Mouse (Mus musculus) induced T-regulatory cell, adult 2 months (primary cell): ENCODE results near the gene Tmem178b.

Source experiments
- DNase-seq: peaks from one replicate; pipeline ENCODE4 v3.0.0-alpha.2; 2012; ENCODE audit warnings: low read depth

The Tmem178b gene

DNA sequence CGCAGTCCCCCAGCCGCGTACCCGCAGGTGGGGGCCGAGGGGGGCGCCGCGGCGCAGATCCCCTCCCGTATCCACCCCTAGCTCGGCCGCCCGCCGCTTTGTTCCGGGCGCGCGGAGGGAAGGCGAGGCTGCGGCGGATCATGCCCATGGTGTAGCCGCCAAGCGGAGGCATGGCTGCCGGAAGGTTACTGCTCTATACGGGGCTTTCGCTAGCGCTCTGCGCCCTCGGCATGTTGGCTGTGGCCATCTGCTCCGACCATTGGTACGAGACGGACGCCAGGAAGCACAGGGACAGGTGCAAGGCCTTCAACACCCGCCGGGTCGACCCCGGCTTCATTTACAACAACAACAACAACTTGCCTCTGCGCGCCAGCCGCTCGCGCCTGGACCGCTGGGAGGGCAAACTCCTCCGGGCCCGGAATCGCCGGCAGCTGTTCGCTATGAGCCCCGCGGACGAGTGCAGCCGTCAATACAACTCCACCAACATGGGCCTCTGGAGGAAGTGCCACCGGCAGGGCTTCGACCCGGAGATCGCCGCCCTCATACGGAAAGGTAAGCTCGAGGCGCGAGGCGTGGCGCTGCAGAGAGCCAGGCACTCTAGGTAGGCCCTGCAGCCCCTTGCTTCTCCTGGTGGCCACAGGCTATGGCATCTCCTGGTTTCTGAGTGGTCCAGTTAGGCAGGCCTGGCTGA is at the start of gene Tmem178b:
Tmem178b (plus strand) TSS at position 371 of the 691 bp plus-strand sequence.
- DNase-seq, result no peak

DNA sequence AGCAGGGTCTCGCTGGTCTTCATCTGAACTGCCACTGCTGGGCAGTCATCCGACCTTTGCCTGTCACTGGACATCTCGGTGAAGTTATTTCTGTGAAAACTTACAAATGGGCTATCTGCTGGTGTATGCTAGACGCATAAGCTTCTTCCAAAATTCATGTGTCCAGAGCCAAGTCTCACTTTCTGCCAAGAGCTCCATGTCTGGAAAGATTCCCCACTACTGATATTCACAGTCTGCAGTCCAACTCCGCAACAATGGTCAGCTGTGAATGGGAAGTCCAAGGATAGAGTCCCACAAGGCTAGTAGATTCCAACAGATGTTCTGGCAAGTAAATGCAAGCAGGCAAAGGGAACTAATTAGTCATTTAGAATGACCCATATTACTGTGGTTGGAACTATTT is 44.3 kb upstream of the Tmem178b start:
- no peak for DNase-seq

- no peak for DNase-seq
These were observed 29.3 kb upstream of the Tmem178b start for GRCm38 (mm10) chr6:39843698-39844342.

DNA sequence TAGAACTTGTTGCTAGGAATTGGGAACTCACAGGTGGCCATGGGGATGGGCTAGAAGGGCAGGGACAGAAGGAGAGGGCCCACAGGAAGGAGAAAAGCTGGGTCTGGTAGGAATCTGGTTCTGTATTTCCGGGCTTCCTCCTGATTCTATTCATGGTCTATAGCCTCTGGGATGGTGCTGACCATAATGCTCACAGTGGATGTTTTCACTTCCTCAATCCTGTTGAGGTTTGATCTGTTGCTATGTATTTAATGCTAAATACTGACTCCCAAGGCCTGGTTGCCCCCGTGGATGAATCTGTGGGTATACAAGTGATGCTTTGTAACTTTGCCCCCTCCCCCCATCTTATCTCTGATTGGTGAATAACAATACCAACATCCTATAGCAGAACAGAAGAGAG is 25.5 kb upstream of the Tmem178b start:
- DNase-seq, result no peak

DNA sequence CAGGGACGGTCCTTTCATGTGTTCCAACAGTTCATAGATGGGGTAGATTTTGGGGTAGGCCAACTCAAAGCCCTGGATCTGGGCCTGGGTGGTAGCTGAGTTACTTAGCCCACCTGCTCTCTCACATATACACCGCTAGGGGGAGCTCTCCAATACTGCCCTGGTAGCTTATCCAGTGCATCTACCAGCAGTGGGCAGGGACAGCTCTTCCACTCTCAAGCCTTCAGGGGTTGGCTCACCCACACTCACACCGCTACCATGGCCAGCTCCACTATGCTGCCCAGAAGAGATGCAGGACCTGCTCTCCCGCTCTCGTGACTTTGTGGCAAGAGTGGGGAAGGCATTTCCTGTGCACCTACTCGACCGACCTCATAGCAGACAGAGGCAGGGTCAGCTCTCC is 24.3 kb upstream of the Tmem178b start:
- DNase-seq, result peak; percentile 21

DNA sequence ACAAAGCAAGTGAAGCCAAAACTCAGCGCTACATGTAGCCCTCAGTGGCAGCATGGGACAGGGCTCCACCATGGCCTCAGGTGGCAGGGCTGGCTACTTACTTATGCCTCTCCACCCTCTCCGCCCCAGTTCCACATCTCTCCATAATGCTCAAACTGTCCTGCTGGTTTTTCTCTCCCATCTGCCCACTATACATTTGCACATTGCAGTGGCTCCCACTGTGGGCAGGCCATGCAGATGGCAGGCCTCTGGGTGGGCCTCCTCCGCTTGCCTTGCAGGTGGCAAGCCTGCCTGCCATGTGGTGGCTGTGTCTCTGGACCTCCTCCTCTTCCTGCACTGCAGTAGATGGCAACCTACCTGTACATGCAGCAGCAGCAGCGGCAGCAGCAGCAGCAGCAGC is 23.4 kb upstream of the Tmem178b start:
- no peak for DNase-seq

DNA sequence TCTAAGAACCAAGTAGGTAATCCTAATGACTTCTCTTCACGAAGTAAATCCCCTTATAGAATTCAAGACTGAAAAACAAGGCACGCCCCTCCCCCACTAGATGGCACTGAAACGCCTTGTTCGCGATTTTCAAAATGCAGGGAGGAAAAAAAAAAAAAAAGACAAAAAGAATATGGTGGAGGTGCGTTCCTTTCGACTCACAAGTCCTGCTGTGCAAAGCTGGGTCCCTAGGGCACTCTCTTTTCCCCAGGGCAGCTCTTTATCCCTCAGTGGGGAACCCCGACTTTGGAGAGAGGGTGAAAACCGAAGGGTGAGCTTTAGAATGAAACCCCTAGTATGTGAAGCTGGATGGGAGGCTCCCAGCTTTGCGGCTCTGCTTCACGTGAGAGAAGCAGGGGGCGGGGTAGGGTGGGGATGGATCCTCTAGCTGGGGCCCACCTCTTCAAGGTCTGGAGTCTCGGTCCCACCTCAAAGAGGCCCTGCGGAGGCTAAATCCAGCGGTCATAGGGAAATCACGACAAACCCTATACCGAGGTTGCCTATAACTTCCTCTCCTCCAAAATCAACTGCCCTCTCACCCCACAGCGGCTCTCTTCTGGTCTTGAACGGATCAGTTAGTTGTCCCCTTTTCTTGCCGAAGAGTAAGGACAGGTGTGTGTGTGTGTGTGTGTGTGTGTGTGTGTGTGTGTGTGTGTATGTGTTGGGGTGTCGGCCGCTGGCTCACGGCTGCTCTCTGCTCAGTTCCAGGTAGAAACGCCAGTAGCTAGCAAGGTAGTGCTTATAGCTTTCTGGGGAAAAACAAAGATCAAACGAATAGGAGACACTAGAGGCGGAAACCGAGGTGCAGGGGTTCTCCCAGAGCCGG is 2.6 kb upstream of the Tmem178b start:
- DNase-seq, result peak; percentile 21

DNA sequence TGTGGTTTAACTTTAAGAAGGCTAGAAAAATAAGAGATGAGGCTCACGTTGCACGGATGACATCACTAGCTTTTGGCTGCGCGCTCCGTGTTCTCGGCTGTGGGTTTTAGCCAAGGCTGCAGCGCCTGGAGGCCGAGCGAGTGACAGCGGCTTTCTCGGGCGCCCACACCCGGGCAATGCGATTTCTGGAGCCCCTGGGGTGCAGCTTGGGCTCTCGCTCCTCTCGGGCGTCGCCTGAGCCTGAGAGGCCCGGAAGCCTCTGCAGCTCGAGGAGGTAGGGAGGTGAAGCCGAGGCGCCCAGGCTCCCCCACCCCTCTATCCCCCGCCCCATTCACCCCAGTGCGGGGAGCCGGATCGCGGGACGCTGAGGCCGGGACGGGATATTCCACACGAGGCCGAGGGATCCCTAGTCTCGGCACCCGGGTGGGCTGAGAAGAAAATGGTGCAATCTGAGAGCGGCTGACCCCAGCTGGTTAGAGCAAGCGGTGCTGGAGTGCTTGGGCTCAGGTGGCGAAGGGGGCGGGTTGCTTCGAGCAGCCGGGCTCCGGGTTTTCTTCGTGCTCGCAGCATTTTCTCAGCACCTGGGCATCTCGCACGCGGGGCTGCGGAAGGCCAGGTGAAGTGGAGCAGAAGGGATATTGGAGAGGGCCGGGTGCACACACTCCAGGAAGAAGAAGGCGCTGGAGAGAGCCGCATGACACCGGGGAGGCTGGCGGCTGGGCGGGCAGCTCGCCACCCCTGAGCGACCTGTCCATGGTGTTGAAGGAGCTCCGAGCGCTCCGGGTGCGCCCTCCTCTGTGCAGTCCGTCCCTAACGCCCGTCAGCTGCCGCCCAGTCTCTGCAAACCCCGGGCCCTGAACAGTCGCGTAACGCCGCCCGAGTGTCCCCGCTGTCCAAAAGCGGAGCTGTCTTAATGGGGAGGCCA is 1.4 kb upstream of the Tmem178b start:
- DNase-seq, result peak; percentile 12

DNA sequence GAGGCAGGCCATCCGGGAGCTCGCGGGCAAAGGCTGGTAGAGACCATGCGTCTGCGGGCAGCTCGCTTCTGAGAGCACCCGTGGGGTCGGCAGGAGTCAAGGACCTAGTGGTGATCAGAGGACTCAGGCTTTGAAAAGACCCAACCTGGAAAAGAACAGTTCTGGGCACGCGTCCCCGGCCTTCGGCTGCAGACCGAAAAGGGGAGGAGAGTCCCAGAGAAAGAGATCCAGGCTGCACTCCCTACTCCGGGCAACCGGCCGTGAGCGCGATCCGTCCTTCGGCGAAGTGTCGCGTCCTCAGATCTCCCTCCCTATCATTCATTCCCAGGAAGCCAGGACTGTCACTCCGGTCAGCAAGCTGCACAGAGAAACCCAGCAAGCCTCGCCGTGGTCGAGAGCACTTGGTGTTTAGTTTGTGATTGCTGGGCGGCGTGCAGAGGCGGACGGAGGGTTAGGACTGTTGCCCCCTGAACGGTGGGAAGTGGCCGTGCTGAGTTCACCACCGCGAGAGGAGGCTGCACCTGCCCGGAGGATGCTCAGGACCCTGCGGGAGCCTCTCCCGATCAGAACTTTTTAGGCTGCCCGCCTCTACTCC is 668 bp upstream of the Tmem178b start:
- DNase-seq, result no peak

DNA sequence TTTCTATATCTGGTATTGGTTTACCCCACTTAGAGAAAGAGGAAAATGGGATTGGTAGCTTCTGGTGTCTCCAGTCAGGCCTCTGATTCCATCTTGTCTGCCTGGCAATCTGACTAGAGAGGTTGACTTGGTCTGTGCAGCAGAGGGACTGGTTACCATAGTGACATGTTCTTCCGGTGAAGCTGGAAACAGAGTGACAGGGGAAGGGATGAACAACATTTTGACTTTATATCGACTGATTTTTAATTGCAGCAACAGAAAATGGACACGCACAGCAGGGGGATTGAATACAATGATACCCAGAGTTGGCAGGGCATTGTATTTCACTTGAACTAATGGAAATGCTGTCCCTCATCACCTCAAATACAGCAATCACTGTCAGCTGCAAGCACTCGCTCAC is 2.1 kb downstream of the Tmem178b start:
- DNase-seq, result no peak

DNA sequence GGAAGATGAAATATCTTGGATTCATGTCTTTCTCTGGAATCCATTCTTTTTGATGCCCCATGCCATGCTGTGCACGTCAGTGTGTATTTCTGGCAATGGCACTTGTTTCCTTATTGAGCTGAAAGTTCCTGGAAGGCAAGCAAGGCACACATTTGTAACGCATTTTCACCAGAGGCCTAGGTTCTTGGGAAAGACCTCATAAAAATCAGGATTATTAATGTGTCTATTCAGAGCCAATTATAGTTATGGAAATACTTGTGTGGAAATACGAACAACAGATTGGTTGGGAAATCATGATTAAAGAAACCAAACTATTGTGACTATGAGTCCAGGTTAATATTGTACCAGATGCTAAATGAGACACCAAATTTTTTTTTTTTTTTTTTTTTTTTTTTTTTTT is 3.4 kb downstream of the Tmem178b start:
- DNase-seq, result no peak

DNA sequence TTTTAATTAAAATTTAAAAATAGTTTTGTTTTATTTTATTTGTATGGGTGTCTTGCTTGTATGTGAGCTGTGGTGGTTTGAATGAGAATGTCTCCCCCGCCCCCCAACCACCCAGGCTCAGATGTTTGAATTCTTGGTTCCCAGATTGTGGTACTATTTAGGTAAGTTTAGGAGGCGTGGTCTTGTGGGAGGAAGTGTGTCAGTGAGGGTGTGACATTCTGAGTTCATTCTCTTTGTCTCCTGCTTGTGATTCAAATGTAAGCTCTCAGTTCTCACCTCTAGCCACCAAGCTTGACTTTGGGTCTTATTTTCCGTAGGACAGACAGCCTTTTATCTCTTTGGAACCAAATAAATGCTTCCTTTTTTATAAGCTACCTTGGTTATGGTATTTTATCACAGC is 17.7 kb downstream of the Tmem178b start:
- no peak for DNase-seq

DNA sequence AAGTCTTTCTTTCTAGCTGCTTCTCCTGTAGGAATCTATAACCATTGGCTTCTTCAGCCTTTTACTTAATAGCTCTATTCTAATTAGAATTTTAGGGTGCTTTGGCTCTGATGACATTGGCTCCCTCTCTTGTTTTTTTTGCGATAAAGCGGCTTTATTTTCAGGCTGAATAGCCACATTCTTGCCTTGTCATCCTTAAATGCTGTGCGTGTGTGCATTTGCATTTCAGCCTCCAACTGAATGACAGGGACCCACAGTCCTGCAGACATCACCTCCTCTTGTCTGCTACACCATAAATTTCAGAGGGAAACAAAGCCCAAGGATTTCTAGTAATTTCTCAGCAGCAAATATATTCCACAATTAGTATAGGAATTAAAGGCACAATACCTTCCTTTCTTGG is 23.4 kb downstream of the Tmem178b start:
- no peak for DNase-seq

DNA sequence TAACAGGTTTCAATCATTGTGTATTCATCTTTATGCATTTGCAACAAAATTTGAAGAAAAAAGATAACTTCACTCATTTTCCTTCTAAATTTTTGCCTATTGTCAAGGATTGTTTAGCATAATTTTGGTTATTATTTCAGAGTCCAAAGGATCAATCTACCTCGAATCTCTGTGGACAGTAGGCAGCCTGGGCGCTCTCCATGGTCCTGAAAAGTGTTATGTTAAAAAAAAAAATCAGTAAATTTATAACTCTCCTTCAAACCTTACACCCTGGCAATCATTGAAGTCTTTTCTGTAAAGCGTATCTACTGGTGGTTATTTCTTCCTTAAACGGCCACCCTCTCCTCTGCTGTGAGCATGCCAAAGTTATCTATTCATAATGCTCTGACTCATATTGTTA is 26.2 kb downstream of the Tmem178b start:
- DNase-seq, result peak; percentile 33

DNA sequence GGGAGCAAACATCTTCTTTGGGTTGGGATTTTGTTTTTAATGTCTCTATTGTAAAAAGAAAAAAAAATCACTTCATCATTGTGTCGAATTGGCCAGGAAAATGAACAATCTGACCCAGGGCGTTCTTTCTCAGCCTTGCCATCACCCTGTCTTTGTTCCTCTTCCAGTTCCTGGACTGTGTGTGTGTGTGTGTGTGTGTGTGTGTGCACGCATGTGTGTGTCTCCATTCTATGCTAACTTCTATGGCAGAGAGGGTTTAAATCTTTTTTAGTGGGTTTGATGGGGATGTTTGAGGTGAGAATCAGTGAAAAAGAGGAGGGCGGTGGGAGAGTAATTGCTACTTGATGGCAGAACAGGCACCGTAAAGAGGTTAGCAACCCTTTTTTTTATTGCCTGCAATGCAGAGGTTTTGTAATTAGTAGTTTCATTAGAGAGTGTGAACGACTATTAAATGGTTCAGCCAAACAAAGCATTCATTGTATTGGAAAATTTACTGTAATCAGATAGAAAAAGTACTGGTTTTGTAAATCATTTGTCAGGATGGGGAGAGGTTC is 30.2 kb downstream of the Tmem178b start:
- DNase-seq, result no peak

GRCm38 (mm10) chr6:39903845-39904244 is 30.8 kb downstream of the Tmem178b start:
- no peak for DNase-seq

DNA sequence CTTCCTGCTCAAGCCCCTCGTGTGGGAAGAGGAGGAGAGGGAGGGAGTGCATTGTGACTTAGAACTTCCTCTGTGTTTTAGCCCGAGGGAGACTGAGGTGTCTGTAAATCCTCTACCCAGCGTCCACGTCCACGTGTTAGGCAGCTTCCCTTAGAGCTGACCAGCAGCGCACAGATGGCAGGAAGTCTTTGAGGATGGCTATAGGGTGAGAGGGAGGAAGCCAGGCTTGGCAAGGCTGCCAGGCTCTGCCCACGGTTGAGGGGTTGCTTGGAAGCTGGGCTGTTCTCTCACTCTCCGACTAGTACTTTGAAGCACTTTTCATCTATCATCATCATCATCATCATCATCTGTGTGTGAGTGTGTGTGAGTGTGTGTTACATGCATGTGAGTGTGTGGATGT is 41.9 kb downstream of the Tmem178b start:
- no peak for DNase-seq

- no peak for DNase-seq
These were observed 42.7 kb downstream of the Tmem178b start for GRCm38 (mm10) chr6:39915636-39916281.

DNA sequence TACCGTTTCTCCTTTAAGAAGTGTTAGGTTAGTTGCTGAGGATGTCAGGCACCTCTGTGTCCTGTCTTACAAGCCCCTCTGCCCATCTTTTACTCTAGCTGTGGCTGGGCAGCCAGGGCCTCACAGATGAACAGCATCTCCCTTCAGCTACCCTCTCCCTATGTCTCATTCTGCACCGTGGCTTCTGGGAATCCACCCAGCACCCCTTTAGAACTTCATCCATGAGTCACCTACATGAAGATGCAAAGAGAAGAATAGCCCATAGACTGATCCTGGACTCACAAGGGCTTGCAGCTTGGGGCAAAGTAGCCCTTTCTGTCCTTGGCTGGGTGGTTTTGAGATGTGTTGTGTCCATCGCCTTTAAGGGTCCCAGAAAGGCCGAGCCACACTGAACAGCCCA is 43.4 kb downstream of the Tmem178b start:
- no peak for DNase-seq

DNA sequence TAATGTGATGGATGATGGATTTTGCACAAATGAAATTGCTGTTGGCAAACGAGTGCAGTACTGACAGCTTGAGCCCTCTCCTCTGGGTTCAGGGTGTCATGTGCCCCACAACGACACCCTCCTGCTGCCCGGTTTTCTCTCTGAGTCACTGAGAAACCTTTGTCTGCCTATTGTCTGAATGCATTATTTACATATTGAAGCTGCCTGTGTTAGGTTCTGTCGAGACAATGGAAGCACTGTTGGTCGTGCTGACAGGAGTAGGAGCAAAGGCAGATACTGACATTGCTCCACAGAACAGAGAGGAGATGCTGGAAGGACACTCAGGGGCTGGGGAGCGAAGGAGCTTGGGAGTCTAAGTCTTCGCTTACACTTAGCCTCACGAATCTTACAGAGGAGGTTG is 44.2 kb downstream of the Tmem178b start:
- no peak for DNase-seq

- no peak for DNase-seq
These were observed 44.7 kb downstream of the Tmem178b start for GRCm38 (mm10) chr6:39917729-39918128.
